Mouse (Mus musculus): ENCODE data around the gene Tom1.

The Tom1 gene

GRCm38 (mm10) chr8:75046303-75046702 lies 12.8 kb downstream of the Tom1 start:
- no peak for DNase-seq

DNA sequence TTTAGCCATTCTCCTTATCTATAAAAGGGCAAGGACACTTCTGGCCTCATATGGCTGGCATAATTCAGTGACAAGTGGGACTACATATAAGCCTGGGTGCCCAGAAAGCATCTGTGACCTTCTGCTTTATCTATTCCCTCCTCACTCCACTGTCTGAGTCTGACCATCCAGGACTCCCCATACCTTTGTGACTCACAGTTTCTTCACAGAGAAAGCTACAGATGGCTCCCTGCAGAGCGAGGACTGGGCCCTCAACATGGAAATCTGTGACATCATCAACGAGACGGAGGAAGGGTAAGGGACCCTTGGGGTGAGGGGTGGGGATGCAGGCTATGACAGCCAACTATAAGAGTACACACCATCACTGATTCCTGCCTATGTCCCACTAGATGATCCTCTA lies 14.3 kb downstream of the Tom1 start:
- DNase-seq = no peak

DNA sequence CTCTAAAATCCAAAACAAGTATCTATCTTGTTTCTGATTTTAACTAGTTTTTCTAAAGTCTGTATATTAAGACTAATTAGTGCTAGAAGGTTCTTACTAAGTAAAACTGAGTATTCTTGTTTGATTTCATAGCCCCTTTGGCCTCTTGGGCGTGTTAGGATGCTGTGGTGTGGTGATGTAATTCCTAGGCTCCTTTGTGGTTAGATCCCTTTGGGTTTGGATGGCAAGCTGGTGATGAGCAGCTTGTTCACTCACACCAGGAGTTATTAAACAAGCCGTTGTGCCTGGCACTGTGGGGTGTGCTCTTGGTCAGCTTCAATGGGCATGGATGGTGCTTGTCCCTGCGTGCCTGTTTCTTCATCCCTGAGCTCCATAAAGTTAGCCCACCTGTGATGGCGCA lies 19.8 kb downstream of the Tom1 start:
- DNase-seq = no peak

GRCm38 (mm10) chr8:75055673-75056072 lies 22.2 kb downstream of the Tom1 start:
- no peak for DNase-seq

- DNase-seq = no peak
Measured at GRCm38 (mm10) chr8:75060022-75060421, 26.5 kb downstream of the Tom1 start.

DNA sequence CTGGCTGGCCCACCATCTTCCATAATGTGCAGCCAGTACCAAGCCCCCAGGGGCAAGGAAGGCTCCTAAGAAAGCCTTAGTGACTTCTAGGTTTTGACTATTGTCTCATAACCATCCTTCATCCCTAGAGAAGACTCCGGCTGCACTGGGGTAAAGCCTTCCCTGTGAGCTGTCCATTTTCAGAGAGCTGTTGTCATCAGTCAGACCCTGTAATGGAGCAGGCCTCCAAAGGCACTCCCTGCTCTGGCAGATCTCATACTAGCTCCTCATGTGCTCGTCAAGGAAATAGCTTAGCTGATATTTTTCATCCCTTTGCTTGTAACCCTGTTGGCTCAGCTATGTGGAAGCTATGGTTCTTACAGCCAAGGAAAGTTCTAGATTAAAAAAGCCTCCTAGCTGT lies 27.3 kb downstream of the Tom1 start:
- DNase-seq = no peak

DNA sequence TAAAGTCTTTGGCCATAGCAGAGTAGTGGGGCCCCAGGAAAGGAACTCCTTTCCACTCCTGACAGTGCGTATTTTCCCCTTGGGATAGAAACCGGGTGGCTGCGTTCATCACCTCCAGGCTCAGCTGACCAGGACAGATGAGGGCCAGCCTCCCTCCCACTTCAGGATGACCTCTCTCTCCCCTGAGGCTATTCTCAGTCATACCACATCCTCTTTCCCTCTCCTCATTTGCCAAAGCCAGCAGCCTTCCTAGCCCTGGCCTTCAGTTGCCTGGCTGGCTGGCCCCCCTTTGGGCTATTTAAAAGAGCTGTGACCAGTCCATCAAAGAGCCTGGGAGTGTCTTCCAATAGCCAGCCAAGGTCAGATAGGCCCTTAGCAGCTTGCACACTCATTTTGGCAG lies 29.8 kb downstream of the Tom1 start:
- no peak for DNase-seq

DNA sequence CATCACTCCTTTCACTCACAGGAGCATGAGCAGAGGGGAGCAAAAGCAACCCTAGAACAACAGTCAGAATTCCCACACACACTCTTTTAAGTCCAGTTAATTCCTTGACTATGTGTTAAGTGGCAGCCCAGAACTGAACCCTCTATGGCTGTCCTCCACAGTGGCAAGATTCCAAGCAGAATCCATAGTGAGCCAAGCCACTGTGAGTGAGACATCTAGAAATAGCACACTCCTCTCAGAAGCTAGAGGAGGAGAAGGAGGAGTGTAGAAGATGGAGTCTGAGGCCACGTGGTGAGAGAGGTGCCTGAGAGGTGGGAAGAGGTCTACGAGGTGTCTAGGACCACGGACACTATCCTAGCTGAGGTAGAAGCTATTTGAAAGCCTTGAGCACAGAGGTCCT lies 31.3 kb downstream of the Tom1 start:
- DNase-seq = no peak

GRCm38 (mm10) chr8:75067287-75067686 lies 33.8 kb downstream of the Tom1 start:
- DNase-seq = no peak

DNA sequence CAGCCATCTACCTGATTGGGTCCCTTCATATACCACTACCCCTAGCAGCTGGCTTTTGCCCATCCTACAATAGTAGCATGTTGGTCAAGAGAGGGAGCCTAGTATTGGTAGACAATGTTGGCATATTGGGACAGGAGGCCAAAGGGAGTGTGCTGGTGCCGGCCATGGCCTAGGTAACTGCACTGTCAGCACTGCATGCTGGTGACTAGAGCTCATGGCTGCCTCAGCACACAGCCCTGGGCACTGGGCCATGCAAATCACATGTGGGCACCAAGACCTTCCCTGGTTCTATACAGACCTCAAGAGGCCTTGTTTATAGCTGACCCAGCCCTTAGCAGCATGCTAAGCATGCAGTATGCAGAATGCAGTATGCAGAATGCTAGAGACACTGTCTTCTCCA lies 36.8 kb downstream of the Tom1 start:
- no peak for DNase-seq

DNA sequence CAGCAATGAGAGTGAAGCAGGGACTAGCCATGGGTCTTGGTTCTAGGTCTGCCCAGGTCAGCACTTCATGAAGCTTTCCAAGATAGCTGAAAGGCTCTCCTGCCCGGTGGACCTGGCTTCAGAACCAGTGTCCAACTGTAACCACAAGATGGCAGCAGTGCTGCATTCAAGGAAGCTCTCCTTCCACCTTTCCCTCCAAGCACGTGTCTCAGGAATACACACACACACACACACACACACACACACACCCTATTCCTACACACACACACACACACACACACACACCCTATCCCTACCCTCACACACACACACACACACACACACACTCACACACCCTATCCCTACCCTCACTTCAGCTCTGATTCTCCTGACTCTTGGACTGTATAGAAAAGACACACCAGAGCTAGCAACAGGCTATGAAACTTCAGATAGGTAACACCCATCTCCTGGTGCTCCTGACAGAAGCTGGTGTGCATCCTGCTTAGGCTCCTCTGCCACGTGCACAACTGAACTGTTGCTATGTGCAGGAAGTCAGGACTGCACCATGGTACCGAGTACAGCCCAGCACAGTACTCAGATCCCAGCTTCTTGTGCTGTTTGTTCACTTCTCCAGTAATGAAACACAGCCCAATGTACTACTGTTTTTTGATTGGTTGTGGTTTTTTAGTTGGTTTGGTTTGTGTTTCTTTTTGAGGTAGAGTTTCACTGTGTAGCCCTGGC lies 38.3 kb downstream of the Tom1 start:
- DNase-seq = peak; percentile 75

DNA sequence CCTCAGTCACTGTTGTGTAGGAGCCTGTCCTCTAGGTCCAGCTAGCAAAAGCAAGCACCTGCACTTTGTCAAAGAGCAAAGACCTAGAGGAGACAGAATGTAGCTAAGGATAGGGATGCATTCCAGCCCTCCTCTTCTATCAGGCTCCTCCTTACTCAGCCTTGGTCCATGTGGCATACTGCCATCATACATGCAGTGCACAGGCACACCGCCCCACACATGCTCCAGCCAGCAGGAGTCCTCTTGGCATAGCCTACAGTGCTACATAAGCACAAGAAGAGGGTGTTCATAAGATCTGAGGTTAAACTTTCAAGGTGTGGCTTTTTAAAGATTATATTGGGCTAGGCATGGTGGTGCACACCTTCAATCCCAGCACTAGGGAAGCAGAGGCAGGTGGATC lies 41.4 kb downstream of the Tom1 start:
- no peak for DNase-seq

GRCm38 (mm10) chr8:75078215-75078614 lies 44.7 kb downstream of the Tom1 start:
- DNase-seq = no peak

DNA sequence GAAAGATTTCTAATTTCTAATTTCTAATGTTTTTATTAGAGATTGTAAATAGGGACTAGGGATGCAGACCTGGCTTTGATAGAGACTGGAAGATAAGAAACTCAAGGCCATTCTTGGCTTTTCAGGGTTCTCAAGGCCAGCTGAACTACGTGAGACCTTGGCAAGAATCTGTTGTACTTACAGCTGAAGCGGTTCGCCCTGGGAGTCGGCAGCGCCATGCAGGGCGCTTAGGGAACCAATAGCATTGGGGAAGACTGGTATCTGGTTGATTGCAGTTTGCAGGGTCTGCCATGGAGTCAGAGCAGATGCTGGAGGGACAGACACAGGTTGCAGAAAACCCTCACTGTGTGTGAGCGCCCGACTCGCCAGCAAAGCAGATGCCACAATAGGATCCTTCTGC lies 45.3 kb downstream of the Tom1 start:
- DNase-seq = no peak

DNA sequence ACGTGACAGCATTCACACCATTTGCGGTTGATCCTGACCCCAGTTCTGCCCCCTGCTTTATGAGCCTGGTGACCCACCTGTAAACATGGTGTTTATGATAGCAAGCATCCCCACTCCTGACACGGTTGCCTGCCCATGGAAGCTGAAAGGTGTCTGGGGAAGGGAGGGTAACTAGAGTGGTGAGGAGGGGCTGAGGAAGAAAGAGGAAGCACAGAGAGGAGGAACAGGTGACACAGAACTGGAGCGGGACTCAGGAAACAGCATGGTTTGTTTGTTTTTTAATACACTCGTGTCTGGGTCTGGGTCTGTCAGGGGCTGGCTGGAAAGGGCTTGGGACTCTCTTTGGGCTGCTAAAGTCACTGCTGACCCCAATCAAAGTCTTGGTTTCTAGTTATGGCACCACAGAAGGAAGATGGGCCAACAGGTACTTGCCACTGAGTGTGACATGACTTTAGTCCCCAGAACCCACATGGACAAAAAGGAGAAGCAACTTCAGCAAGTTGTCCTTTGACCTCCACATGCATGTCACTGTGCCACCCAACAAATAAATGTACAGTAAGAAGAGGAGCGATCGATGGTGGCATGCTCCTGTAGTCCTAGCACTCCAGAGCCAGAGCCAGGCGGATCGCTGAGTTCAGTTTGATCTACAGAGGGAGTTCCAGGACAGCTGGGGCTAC lies 48.0 kb downstream of the Tom1 start:
- DNase-seq = no peak

DNA sequence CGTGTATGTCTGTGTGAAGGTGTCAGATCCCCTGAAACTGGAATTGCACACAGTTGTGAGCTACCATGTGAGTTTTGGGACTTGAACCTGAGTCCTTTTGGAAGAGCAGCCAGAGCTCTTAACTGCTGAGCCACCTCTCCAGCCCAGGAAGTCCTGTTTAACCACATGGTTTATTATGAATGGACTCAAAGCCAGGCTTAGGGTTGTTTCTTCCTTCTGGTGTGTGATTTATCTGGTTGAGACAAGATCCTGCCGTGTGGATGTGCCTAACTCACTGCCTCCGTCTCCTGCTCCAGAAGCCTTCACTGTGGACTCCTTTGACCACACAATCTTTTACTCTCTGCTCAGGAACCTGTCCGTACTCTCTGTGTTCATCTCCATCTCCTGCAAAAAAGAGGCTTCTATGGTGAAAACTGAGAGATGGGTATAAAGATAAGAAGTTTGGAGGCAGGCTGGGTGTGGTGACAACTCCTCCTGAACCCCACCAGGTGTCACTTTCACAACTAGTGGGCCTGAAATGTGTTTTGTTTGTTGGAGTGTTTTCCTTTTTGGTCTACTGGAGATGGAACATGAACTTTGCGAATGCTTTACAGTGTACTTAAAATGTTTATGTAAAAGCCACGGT lies 48.8 kb downstream of the Tom1 start:
- DNase-seq = no peak

DNA sequence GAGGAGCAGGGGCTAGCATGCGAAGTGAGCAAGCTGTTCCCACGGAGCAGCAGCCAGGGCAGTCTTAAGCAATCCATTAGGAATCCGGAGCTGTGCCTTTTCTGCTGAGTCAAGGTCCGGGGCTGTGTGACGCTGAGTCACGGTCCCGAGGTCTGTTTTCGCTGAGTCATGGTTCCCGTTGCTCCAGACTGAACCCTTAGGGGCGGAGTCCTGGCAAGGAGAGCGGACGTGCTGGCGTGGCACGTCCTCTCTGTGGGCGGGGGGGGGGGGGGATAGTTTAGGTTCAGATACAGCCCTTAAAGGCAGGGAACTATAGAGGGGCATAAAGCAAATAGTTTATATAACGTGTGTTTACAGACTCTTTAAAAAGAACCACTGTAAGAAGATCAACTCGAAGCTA lies 50.3 kb downstream of the Tom1 start:
- DNase-seq = peak; percentile 64

DNA sequence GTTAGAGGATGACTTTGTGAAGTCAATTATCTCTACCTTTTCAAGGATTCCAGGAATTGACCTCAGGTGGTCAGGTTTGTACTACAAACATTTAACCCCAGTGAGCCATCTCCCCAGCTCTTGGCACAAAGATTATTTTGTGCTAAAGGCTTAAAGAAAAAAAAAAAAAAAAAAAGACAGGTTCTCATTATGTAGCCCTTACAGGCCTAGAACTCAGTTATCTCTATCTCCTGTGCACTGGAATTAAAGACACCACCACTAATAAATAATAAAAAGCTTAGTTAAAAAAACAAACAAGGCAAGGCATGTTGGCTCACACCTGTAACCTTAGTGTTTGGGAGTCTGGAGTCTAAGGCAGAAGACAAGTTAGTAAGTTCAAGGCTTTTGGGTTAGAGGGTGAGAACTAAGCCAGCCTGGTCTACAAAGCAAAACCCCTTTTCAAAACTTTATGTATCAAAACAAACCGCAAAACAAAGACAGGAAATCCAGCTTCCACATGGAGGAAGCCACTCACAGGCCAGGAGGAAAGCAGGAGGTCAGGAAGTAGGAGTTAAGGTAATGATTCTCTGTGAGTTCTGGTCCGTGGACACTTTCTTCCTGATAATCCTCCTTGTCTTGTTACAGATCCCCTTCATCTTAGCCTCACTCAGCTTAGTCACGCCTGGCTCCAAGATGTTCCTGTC lies 51.0 kb downstream of the Tom1 start:
- DNase-seq = no peak

DNA sequence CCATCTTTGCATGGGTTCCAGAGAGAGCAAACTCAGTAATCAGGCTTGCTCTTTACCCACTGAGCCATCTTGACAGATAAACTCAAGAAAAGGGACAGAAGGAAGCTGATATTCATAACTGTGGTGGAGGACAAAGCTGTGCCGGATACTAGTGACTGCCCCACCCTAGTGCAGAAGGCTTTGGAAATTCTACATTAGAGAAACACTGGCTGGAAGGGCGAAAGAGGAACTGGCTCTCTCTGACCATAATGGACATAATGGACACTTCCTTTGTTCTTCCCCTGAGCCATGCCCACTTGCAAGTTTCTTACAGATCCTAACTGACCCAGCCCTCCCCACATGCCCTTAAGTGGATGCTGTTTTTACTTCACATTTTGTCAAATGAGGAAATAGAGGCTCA lies 52.5 kb downstream of the Tom1 start:
- no peak for DNase-seq

DNA sequence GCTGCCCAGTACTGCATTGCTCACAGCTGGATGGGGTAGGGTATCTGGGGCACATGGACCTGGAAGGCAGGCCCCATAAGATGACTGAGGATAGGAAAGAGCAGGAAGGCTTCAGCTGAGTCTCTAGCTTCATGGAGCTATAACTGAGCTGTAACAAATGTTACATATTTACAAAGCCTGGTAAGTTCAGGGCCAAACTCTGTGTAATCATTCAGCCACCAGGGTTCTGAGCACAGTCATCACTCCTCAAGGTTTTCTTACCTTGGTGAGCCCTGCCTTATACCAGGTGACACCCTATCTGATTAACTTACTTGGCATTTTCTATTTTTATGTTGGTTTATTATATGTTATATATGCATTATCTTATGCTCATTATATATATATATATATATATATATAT lies 53.6 kb downstream of the Tom1 start:
- DNase-seq = no peak

DNA sequence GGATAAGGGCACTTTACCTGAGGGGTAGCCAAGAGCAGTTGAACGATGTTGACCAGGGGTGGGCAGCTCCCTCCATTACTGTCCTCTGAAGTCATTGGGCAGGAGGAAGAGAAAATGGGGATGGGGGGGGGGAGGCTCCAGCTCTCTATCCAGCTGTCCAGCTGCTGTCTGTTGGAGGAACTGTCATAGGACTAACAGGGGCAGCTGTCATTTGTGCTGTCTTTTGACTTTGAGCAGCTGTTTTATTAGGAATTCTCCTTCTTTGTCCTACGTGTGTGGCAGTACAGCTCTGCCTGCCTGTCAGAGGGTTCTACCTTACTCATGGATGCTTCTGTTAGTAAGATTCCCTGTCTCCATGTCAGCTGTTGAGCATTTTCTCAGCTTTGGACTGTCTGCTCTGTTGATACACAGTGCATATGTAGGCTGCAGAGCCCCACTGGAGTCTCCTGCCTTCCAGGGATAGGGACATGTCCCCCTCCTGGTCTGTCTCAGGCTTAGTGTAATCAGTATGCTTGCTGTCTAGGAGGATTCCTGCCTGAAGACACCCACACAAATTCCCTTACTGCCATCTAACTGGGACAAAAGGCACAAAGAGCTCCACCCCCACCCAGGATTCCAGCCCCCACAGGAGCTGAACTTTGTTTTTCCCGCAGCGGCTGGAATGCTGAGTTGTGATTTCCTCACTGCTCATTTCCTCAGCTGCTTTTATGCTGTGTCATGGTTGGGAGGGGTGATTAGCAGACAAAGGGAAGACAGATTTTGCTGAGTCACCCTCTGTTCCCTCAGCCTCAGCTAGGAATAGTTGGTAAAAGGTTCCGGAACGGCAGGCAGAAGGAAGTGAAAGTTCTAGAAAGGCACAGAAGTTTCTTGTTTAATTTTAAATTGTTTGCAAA lies 55.7 kb downstream of the Tom1 start:
- peak; percentile 21 for DNase-seq

GRCm38 (mm10) chr8:75090781-75091365 lies 57.4 kb downstream of the Tom1 start:
- DNase-seq = no peak

All from thymus, postnatal 25 days (tissue).